Mouse (Mus musculus): ENCODE results near the gene Gimd1. TPM values are rescaled to one million over a fixed set of nuclear protein-coding genes. Genes with fewer than 3 reads are reported as not detected.

Gene Gimd1
- total and polyA plus RNA-seq, 3 experiments = not detected

- Histone ChIP-seq H3K27ac (peak within 1 kb of the TSS; percentile 99), H3K4me3 (peak within 1 kb of the TSS; percentile 74), H3K27me3 (ENCODE audit: control insufficient read depth, insufficient read depth, low read length) (no peaks in the 10 kb centered on the region), H3K79me2 (replicated peaks; ENCODE audit: control insufficient read depth, insufficient read depth, low read length) (no peaks in the 10 kb centered on the region), H3K4me1 (ENCODE audit: control insufficient read depth, insufficient read depth, low read length) (peaks cover 5% of the 10 kb centered on the region), H3K36me3 (ENCODE audit: control insufficient read depth, insufficient read depth, low read length) (peaks cover 6% of the 10 kb centered on the region), H3K9ac (ENCODE audit: low read depth, low read length) (peak within 1 kb of the TSS; percentile 89)
- peak; percentile 93 to 96 for DNase-seq
- intact Hi-C loops (cut with DNase I) = loop anchor here (5.0 kb wide), 1 partner anchor 409 kb away; the partner anchor contains the start of genes Gstcd and Ints12
- TF ChIP-seq POLR2A (IDR thresholded peaks at IDR 0.05; ENCODE audit: insufficient read depth, low read depth, low read length) (peak; percentile 59), EP300 (IDR thresholded peaks at IDR 0.05; ENCODE audit: insufficient read depth, low read depth, low read length) (peak; percentile 70; the same call in 1 of the 2 replicates), CTCF (IDR thresholded peaks at IDR 0.05) (no peak)
- WGBS = under 1% methylated on average over 42 of the region's 42 CpGs
Observed at GRCm38 (mm10) chr3:132683447-132684230, 54.0 kb downstream of the Gimd1 start, which contains the start of gene Tbck. Tbck (plus strand) TSS chr3:132684144.

DNA sequence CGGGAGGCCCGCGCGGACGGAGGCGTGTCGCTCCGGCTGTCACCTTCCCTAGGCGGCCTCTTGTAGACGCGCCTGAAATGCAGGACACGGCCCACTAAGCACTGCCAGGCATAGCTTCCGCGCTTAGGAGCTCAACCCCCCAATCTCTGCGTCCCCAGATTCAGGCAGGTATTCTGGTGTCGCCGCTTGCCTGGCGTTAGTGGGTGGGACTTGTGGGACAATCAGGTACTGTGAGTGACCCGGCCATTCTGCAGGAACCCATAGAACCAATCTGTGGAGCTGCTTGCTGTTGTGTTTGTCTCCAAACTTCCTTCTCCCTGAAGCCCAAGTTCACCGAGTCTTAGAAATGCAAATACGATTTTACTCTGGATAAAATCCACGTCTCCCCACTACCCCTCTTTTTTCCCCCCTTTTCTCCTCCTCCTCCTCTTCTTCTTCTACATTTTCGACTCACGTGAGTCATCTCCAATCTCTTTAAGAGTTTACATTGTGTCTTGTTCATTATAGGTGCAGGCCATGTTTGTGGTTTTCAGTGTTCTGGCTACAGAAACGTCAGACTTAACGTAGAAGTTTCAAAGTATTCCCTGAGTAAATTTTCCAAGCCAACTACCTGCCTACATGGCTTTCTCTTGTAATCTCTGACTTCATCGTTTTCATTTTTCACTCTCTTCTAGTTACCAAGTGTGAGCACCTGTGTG, 54.8 kb downstream of the Gimd1 start, which contains the start of gene Aimp1:
Aimp1 (minus strand) TSS at position 140 of the 698 bp plus-strand sequence.
- no peaks in the 10 kb centered on the region for H3K79me2 ChIP-seq (replicated peaks; ENCODE audit: control insufficient read depth, insufficient read depth, low read length)
- H3K4me3 ChIP-seq = peak within 1 kb of the TSS; percentile 74
- TF ChIP-seq CTCF (IDR thresholded peaks at IDR 0.05) = no peak
- no peak for TF ChIP-seq EP300 (IDR thresholded peaks at IDR 0.05; ENCODE audit: insufficient read depth, low read depth, low read length)
- TF ChIP-seq POLR2A (IDR thresholded peaks at IDR 0.05; ENCODE audit: insufficient read depth, low read depth, low read length) = no peak
- H3K9ac ChIP-seq (ENCODE audit: low read depth, low read length) = peak within 1 kb of the TSS; percentile 89
- H3K27me3 ChIP-seq (ENCODE audit: control insufficient read depth, insufficient read depth, low read length) = no peaks in the 10 kb centered on the region
- no peak for DNase-seq
- under 1% methylated on average over 27 of the region's 27 CpGs for WGBS
- intact Hi-C loops (cut with DNase I) = loop anchor here (5.0 kb wide), 1 partner anchor 408 kb away; the partner anchor contains the start of genes Gstcd and Ints12
- peak within 1 kb of the TSS; percentile 99 for H3K27ac ChIP-seq
- H3K4me1 ChIP-seq (ENCODE audit: control insufficient read depth, insufficient read depth, low read length) = peaks cover 5% of the 10 kb centered on the region
- H3K36me3 ChIP-seq (ENCODE audit: control insufficient read depth, insufficient read depth, low read length) = peaks cover 6% of the 10 kb centered on the region

Other genes starting within 250 kb of the Gimd1 start
- 10 to 100 TPM; 13.4 to 14.0 TPM for gene Tbck, start 54.3 kb downstream of the Gimd1 start, total RNA-seq (2021)
- 3.7 and 6.7 TPM in 2 replicates for gene Tbck, start 54.3 kb downstream of the Gimd1 start, polyA plus RNA-seq (2012; rRNA removed)
- 10 to 100 TPM; 45.7 to 57.7 TPM for gene Aimp1, start 54.5 kb downstream of the Gimd1 start, total RNA-seq (2021)
- gene Aimp1, start 54.5 kb downstream of the Gimd1 start, polyA plus RNA-seq (2012; rRNA removed) = 18.8 and 27.3 TPM in 2 replicates